Mouse (Mus musculus): Measurements from ENCODE around the gene Tmem205.

Tmem205 gene

DNA sequence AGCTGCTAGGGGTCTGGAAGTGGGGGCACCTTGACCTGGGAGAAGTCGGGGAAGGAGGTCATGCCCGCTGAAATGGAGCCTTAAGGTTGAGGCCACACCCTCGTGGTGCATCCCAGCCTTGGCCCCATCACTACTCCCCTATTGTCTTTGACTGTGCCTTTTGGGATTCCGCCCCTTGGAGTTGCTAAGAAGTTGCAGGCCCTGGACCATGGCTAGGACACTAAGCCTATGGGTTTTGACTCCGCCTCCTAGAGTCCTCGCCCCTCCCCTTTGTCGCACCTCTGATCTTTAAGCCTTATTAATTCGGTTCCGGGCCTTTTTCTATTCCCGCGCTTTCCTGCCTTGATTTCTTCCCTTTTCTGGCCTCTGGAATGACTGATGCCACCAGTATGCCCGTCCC lies 16.3 kb upstream of the Tmem205 start:
- no peak for DNase-seq

DNA sequence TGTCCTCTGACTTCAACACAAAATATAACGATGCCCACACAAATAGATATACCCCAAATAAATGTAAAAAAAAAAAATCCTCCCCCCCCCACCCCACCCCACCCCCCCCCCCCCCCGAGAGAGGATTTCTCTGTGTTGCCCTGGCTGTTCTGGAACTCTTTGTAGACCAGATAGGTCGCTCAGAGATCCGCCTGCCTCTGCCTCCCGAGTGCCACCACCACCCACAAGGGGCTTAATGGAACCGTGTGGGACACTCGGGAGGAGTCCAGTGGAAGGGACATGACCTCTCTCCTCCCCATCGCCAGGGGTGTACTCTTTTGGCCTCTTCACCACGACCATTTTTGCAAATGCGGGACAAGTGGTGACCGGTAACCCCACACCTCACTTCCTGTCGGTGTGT lies 15.7 kb upstream of the Tmem205 start:
- no peak for DNase-seq

DNA sequence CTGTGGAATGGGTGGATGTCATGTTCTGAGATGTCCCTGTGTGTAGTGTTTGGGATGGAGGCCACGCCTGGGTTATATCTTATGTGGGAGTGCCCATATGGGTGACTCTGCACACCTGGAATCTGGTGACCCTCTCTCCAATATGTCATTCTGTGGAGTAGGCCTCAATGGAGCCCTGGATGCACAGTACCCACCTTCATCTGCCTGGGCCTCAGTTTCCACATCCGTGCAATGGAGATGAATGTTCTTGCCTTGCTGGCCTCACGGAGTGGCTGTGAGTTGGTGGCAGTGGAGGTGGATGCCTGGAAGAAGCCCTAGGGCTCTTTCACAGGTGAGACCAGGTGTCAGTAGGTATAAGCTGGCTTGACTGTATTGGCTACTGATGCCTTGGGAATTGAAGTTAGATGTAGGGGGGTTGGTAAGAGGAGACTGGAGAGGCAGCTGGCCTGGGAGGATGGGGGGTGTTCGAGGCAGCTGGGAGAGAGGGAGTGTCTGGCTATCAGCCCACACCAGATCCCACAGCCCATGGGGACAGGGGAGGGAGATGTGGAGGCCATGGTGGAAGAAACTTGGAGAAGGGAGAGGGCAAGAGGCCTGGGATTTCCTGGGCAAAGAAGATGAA lies 11.0 kb upstream of the Tmem205 start:
- no peak for DNase-seq

DNA sequence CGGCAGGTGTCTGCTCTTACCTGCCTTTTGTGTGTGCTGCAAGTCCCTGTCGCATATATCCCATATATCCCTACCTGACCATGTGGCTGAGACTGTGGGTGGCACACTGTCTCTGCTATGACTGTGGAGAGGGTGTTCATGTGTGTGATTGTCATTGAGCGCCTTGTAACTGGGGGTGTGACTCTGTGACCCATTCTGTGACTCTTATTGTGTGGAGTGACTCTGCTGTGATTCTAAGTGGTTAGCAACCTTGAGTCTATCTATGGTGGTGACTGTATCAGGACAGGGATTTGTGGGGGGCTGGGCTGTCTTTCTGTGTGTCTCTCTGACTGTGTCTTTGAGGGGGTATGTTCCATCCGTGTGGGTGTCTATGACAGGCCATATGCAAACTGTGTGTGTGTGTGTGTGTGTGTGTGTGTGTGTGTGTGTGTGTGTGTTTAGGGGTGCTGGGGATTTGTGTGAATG lies 10.4 kb upstream of the Tmem205 start:
- DNase-seq: no peak

DNA sequence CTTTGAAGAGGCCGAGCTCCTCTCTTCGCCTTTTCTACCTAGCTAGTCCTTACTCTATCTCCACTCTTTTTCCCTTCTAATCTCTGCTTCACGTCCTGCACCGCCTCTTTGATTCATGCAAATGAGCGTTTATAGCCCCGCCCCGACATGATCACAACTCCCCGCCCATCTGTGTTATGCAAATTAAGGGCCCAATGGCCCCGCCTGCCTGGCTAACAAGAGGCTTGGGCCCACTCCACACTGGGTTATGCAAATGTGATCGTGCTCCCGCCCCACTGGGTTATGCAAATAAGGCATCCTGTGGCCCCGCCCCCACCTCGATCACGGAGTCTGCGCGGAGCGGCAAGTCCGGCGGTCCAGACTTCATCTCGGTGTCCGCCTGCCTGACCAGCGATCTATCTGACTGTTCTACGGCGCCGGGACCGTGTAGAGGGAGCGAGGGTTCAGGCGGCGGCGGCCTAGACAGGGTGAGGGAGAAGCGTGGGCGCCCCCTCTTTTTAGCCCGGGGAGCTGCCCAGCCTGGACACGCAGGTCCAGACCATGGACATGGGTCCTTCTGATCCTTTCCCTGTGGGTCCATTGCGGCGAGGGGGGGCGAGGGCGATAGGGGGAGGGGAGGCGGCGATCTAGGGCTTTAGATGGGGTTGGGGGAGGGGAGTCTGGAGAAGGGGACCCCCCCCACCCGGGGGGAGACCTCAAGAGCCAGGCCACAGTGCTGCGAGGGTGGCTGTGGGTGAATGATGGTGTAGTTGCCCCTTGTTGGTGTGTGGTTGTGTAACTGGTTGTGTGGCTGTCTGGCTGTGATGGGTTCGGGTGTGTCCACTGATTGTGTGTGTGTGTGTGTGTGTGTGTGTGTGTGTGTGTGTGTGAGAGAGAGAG lies 9.6 kb upstream of the Tmem205 start, which contains the start of gene Plppr2:
Plppr2 (plus strand) TSS at position 342 of the 879 bp plus-strand sequence.
- peak; percentile 99 for DNase-seq

DNA sequence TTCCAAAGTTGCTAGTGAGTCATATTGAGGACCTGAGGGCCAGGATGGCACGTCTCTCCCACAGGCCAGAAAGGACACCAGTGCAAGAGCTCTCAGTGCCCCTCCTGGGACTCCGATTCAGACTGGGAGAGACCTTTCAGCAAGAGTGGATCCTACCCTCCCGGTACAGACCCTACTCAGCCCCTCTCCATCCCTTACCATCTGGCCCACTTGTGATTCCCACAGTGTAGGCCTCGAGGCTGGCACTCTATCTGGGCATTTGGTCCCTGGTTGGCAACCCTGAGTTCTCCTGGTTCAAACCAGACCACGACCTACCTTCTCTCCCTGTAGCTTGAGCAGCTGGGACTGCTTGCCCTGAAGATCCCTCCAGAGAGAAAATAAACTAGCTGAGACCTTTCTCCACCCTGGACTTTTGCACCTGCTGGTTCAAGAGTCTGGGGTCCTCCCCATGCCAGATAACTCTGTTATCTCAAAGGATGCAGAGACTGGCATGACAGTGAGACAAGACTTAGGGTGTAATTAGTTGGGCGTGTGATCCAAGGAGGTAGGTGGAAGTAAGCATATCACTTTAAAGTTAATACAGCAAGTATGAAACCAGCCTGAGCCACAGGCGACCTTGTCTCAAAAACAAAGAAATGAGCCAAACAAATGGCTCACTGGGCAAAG lies 8.2 kb upstream of the Tmem205 start:
- DNase-seq: no peak

DNA sequence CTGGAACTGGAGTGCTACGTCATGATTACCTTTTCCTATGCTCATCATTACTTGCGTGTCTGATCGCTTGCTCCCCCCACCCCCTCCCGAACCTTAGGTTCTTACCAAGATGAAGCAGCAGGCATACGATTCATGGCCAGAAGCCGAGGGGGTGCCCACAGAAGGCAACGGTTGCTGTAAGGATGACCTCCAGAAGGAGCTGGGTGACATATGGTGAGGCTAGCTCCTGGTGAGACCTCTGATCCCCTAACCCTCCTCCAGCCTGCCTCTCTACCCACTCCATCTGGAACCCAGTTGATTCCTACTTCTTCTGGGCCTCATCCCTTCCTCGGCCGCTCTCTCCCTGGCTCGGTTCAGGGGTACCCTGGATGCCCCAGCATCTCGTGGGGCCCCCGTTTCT lies 6.7 kb upstream of the Tmem205 start:
- no peak for DNase-seq

DNA sequence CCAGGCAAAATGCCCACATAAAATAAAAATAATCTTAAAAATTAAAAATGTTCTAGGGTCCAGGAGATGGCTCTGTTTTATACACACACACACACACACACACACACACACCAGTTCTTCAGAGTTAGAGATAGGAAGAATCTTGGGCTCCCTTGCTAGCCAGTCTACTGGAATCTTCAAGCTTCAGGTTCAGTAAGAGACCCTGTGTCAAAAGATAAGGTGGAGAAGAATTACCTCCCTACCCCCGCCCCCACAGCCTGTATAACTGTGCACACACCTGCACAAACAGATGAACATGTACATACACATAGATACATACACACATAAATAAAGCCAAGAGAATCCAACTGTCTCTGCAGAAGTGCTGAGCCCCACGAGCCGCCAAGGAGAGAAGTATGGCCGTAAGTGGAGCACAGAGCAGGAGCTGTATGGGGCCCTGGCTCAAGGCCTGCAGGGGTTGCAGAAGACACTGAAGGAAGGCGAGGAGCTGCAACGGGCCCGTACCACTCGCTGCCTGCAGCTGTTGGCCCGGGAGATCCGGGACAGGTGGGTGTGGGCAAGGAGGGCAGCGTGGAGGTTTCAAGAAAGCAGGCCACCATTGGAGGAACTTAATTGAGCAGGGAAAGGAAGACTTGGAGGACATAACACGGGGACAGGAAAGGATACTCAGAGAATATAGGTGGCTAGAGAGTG lies 5.2 kb upstream of the Tmem205 start:
- no peak for DNase-seq

DNA sequence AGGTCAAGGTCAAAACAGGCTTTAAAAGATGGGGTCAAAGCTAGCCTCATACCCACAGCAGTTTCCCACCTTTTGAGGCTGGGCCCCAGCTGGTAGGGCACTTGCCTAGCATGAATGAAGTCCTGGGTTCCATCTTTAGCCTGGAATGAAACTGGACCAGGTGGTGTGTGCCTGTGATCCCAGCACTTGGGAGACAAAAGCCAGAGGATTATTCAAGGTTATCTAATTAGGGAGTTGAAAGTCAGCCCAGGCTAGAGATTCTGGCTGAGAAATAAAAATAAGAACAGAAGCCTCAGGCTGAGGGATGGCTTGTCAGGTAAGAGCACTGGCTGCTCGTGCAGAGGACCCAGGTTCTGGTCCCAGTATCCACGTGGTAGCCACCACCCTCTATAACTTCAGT lies 4.7 kb upstream of the Tmem205 start:
- DNase-seq: no peak

DNA sequence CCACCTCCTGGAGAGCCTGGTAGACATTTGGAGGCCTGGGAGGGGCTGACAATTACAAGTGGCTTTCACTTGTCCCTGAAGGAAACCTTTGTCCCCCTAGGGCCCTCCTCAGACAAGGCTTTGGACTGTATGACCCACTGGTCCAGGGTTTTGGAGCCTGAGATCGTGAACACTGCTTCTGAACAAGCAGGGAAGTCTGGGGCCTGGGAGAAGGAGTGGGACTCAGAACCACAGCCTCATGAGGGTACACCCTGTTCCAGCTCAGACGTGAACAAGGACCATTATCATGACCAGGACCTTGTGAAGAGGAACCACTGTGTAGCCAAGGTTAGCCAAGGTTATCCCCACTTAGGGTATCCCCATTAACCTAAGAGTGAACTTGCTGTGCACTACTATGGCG lies 1.9 kb upstream of the Tmem205 start:
- no peak for DNase-seq

DNA sequence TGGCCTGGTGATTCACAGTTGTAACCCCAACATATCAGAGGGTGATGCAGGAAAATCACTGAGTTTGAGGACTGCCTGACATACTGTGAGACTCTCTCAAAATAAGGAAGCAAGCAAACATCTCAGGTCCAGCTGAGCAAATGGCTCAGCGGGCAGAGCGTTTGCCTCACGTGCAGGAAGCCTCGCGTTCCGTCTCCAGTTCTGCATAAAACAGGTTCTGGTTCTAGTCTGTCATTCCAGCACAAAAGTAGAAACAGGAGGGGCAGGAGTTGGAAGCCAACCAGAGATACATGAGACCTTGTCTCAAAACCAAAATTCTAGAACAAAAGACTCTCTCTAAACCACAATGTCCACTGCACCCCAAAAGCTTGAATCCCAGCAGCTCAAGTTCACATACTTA lies 572 bp downstream of the Tmem205 start:
- DNase-seq: peak; percentile 42

DNA sequence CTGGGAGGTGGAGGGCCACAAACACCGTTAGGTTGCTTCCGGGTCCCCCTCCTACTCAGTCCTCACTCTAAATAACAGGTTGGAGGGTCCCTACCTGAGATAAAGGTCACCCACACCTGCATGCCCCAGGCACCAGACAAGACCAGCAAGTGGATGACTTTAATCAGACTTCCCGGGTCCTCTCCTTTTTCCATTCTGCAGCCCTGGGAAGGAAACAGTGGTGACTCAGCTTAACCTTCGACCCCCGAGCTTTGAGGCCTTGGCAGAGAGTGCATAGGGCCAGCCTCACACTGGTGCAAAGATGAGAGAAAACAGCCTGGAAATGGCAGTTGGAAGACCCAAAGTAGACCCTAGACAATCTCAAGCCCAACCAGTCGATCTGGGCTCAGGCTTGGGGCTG lies 1.2 kb downstream of the Tmem205 start:
- peak; percentile 46 for DNase-seq

DNA sequence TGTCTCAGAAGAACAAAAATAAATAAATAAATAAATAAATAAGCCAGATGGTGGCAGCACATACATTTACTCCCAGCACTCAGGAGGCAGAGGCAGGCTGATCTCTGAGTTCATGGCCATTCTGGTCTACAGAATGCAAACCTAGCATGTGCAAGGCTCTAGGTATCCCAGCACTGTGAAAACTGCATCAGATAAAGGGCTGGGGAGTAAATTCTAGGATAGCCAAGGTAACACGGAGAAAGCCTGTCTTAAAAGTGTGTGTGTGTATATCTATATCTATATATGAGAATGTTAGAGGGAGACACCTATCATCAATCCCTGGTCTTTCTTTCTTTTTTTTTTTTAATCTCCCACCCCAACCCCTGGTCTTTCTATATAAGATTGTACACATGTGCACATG lies 1.9 kb downstream of the Tmem205 start:
- DNase-seq: no peak

DNA sequence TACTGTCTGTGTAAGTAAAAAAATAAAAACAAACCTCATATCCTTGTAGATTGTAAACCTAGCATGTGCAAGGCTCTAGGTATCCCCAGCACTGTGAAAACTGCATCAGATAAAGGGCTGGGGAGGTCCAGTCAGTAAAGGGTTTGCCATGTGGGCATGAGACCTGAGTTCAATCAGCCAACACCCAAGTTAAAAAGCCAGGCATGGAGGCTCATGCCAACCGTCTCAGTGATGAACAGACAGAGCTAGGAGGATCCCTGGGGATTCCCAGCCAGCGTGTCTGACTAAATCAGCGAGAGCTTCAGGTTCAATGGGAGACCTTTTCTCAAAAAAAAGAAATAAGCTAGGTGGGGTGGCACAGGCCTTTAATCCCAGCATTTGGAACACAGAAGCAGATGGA lies 2.3 kb downstream of the Tmem205 start:
- DNase-seq: no peak

DNA sequence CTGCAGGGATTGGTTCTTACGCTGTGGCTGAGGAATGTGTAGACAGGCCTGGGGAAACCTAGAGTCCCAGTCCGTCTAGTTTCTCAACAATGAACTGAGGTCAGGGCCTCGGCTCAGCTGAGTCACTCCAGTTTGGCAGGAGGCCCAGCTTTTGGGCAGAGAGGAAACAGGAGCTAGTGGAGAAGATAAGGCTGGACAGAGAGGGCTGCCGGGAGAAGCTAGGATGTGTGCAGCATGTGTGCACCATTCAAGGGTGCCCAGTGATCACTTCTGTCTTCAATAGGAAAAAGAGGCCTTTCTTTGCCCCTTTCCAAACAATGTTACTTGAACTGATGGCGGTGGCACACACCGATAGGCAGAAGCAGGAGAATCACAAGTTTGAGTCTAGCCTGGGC lies 3.3 kb downstream of the Tmem205 start:
- DNase-seq: peak; percentile 93

DNA sequence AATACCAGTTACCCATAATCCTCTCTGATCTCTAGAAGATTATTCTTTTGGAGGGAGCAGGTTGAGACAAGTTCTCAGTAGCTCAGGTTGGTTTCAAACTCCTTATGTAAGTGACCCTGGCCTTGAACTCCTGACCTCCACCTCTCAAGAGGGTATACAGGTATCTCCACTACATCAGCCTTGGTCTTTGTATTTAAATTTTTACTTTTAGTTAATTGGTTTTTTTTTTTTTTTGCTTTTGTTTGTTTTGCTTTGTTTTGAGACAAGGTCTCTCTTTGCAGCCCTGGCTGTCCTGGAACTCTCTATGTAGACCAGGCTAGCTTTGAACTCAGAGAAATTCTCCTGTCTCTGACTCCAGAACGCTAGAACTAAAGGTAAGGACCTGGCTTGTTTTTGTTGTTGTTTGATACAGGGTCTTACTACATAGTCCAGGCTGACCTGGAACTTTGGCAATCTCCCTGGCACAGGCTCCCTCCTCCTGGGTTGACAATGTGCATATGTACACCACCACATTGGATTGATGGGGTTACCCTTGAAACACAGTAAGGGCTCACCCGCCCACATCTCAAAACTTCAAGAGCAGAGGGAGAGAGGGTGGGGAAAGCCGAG lies 3.8 kb downstream of the Tmem205 start:
- DNase-seq: no peak

DNA sequence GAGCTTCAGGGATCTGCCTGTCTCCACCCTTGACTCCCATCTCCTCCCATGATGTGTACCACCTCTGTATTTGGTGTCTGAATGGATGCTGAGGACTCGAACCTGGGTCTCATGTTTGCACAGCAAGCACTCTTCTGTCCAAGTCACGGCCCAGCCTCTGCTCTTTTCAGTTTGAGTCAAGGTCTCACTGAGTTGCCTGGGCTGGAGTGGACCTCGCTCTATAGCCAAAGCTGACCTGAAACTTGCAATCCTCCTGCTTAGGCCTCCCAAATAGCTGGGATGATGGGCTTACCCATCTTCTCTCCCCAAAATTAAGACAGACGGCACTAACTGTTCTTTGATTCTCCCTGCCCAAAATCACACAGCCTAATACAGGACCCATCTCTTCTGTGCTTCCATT lies 4.3 kb downstream of the Tmem205 start:
- no peak for DNase-seq

DNA sequence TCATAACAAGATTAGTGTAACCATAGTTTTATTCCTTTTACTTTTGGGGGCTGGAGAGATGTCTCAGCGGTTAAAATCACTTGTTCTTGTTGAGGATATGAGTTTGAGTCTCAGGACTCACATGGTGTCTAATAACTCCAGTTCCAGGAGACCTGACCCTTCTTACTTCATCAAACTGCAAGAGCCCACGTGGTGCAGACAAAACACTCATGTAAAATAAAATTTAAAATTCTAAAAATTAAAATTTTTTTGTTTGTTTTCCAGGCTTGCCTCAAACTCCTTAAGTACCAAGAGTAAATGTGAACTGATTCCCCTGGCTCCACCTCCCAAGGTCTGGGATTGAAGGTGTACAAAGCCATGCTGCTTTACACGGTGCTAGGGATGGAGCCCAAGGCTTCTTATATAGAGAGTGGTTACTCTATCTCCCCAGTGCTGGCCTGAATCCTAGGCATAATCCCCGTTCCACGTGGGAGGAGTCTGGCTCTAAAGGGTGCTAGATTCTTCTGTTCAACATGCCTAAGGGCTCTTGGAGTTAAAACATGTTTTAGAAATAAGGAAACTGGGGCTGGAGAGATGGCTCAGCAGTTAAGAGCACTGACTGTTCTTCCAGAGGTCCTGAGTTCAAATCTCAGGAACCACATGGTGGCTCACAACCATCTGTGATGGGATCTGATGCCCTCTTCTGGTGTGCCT lies 8.5 kb downstream of the Tmem205 start:
- no peak for DNase-seq

DNA sequence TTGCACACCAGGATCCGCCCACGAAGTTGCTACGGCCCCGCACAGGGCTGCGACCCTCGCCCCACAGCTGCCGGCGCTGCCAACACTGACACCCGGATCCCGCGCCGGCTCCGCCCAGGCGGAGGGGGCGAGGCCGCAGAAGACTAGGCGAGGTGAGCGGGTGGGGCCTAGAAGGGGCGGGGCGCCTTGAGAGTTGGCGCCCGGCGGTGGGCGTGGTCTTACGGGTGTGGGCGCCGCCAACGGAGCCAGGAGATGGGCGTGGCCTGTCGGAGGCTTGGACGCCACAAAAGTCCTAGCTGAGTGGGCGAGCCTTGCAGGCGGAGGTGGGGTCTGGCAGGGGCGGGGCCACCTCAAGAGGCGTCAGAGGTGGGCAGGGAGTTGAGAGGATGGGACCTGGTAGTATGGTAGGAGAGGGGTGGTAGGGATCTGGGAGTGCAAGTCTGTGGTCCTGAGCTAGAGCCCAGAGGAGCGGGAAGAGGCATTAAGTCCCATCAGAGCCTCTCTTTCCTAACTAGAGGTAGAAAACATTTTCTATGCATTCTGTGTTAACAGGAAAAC lies 9.2 kb downstream of the Tmem205 start, which contains the start of gene Rab3d:
Rab3d (minus strand) TSS at position 158 of the 558 bp plus-strand sequence.
- DNase-seq: peak; percentile 98

DNA sequence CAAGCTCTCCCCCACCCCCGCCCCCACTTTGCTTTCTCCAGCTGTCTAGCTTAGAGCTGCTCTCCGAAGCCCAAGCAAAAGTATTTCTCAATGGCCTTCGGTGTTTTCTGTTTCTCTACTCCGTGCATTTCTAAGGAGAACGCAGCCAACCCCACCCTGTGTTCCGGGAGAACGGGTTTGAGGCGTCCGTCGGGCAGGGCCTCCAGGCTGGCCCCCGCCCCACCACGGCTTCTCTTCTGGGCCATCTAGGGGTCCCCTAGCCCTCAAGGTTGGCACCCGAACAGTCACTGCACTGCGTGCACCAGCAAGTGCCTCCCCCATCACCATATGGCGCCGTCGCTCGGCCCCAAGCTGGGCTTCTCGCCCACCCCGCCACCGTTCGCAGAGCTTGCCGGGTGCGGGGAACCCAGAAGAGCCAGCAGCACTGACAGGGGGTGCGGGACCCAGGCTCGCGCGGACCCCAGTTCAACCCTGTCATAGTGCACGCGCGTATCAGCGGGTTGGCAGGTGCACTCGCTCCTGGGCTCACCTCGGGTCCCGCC lies 9.8 kb downstream of the Tmem205 start:
- no peak for DNase-seq

DNA sequence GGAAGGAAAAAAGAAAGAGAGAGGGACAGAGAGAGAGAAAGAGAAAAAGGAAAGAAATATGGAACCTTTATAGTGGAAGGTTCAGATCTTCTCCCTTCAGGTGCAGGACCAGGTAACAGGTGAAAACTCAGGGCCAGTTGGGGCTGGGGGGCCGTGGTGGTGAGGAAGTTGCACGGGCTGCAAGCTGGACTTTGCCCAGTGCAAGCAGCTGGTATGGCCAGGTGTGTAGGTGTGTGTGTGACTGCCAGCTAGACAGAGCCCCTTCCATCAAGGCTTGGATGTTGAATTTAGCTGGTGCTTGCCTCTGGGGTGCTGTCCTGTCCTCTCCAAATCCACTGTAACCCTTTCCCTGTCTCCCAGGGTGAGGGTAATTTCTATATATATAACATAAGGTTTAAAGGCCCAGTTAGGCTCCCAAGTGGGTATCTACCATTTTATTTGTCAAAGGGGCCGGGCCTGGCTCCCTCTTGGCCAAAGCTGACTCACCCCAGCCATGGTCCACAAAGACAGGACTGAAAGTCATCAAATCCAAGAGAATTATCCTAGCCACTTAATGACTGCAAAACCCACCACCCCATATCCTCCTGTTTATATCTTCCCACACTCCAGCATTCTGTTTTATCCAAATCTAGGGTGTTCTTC lies 10.4 kb downstream of the Tmem205 start:
- DNase-seq: no peak
